Mouse (Mus musculus): ENCODE measurements at regions not wholly inside any gene's neighbourhood (a gene's known extent, or its start where the extent isn't known, plus 50 kb on each side); places are given as distances from the start of the nearest gene placed in this dataset.
A peak's percentile ranks its signal among the peaks of the same experiment; 100 is the strongest.

GRCm38 (mm10) chr17:89802148-89802547, 108.1 kb downstream of the Gm10184 start:
- DNase-seq (ENCODE audit: extremely low read depth, low read depth): no peak

GRCm38 (mm10) chr17:89777570-89777969, 132.7 kb downstream of the Gm10184 start:
- no peak for DNase-seq (ENCODE audit: extremely low read depth, low read depth)

- DNase-seq (ENCODE audit: extremely low read depth, low read depth): no peak
Observed at GRCm38 (mm10) chr17:89766229-89766875, 143.9 kb downstream of the Gm10184 start.

GRCm38 (mm10) chr17:89737418-89737817, 172.8 kb downstream of the Gm10184 start:
- DNase-seq (ENCODE audit: extremely low read depth, low read depth): no peak

- no peak for DNase-seq (ENCODE audit: extremely low read depth, low read depth)
Observed at GRCm38 (mm10) chr17:89725534-89725933, 184.7 kb downstream of the Gm10184 start.

GRCm38 (mm10) chr17:89681798-89682197, 228.5 kb downstream of the Gm10184 start:
- no peak for DNase-seq (ENCODE audit: extremely low read depth, low read depth)

- DNase-seq (ENCODE audit: extremely low read depth, low read depth): no peak
Observed at GRCm38 (mm10) chr17:89658326-89658725, 251.9 kb downstream of the Gm10184 start.

GRCm38 (mm10) chr17:89656211-89656610, 254.0 kb downstream of the Gm10184 start:
- DNase-seq (ENCODE audit: extremely low read depth, low read depth): no peak

- peak; percentile 23 for DNase-seq (ENCODE audit: extremely low read depth, low read depth)
Observed at GRCm38 (mm10) chr17:89654089-89654813, 256.0 kb downstream of the Gm10184 start.

- DNase-seq (ENCODE audit: extremely low read depth, low read depth): no peak
Observed at GRCm38 (mm10) chr17:89646000-89646399, 264.2 kb downstream of the Gm10184 start.

All from MEL-GATA-1-ER (cell line).